Mouse (Mus musculus) megakaryocyte, adult 5-6 weeks (primary cell): ENCODE data around the gene Parm1. TPM values are rescaled to one million over a fixed set of nuclear protein-coding genes. Genes with fewer than 3 reads are reported as not detected.

Experiments
- ATAC-seq: 2 replicates; pipeline ENCODE4 v1.8.0; 2016; ENCODE audit warnings: mild to moderate bottlenecking, inconsistent platforms; ENCODE audit not compliant: poor library complexity, severe bottlenecking
- total RNA-seq, 2 experiments: library from RNA; stranded (forward) in 1 of 2; stranded (reverse) in 1 of 2; fragments of 153-499, 151-499 nt in 1 of 2; fragments of 221-1000, 200-1000 nt in 1 of 2; gene quantifications; 2 replicates each; pipeline versions ENCODE4 v1.2.3 to v1.2.4; 2015 to 2017

Parm1 gene
- total RNA-seq (2015) (0.07 and 0.11 TPM in 2 replicates), total RNA-seq (2017) (not detected in 2 replicates)

- ATAC-seq = peak; percentile 85
Measured at GRCm38 (mm10) chr5:91517480-91518301, at the start of gene Parm1. Parm1 (plus strand) TSS chr5:91517615.

GRCm38 (mm10) chr5:91475241-91475640 lies 42.2 kb upstream of the Parm1 start:
- no peak for ATAC-seq

GRCm38 (mm10) chr5:91476863-91477262 lies 40.6 kb upstream of the Parm1 start:
- ATAC-seq = no peak

GRCm38 (mm10) chr5:91478673-91479072 lies 38.7 kb upstream of the Parm1 start:
- ATAC-seq = no peak

- ATAC-seq = no peak
Measured at GRCm38 (mm10) chr5:91480129-91480528, 37.3 kb upstream of the Parm1 start.

GRCm38 (mm10) chr5:91484324-91484723 lies 33.1 kb upstream of the Parm1 start:
- no peak for ATAC-seq

GRCm38 (mm10) chr5:91494456-91494855 lies 23.0 kb upstream of the Parm1 start:
- no peak for ATAC-seq

- no peak for ATAC-seq
Measured at GRCm38 (mm10) chr5:91501361-91501760, 16.1 kb upstream of the Parm1 start.

GRCm38 (mm10) chr5:91502366-91502765 lies 15.0 kb upstream of the Parm1 start:
- ATAC-seq = no peak

- no peak for ATAC-seq
Measured at GRCm38 (mm10) chr5:91504320-91504922, 13.0 kb upstream of the Parm1 start.

- no peak for ATAC-seq
Measured at GRCm38 (mm10) chr5:91517077-91517476, 338 bp upstream of the Parm1 start.

- no peak for ATAC-seq
Measured at GRCm38 (mm10) chr5:91518302-91518790, 931 bp downstream of the Parm1 start.

- no peak for ATAC-seq
Measured at GRCm38 (mm10) chr5:91518946-91519345, 1.5 kb downstream of the Parm1 start.

- ATAC-seq = no peak
Measured at GRCm38 (mm10) chr5:91519521-91519920, 2.1 kb downstream of the Parm1 start.

GRCm38 (mm10) chr5:91532748-91533496 lies 15.5 kb downstream of the Parm1 start:
- no peak for ATAC-seq

GRCm38 (mm10) chr5:91559071-91559610 lies 41.7 kb downstream of the Parm1 start:
- no peak for ATAC-seq

GRCm38 (mm10) chr5:91559711-91560110 lies 42.3 kb downstream of the Parm1 start:
- ATAC-seq = no peak

- no peak for ATAC-seq
Measured at GRCm38 (mm10) chr5:91561394-91561793, 44.0 kb downstream of the Parm1 start.

GRCm38 (mm10) chr5:91562486-91562885 lies 45.1 kb downstream of the Parm1 start:
- no peak for ATAC-seq

- ATAC-seq = no peak
Measured at GRCm38 (mm10) chr5:91564054-91564453, 46.6 kb downstream of the Parm1 start.

- no peak for ATAC-seq
Measured at GRCm38 (mm10) chr5:91565458-91565857, 48.0 kb downstream of the Parm1 start.
